10 mouse cellular contexts compared by ENCODE assay signal in genomic region chr10:37170466-37170865, GRCm38 (mm10). TPM values are rescaled to one million over a fixed set of nuclear protein-coding genes. Genes with fewer than 3 reads are reported as not detected.
A peak's percentile ranks its signal among the peaks of the same experiment; 100 is the strongest.
DNase-seq lines count a peak whose midpoint lies in the region; ATAC-seq and TF ChIP-seq lines count a peak whose summit lies in the region.
"Had no signal": no experiment of that assay in that cellular context is flagged by ENCODE, and none has a peak within 500 bp of the region (broad histone marks: within the 10 kb centered on the region; RNA-seq: fewer than 3 reads in every experiment).

No protein-coding gene starts in this region.

- no peak overlapping the region for H3K4me2 ChIP-seq in heart, embryonic 11.5 days
- no peak overlapping the region for H3K4me2 ChIP-seq in forebrain, embryonic 16.5 days (ENCODE audit: low read length)
- H3K4me2 ChIP-seq: liver, embryonic 11.5 days had no signal

- no peaks in the 10 kb centered on the region for H3K36me3 ChIP-seq in heart, embryonic 11.5 days (ENCODE audit: control insufficient read depth, insufficient read depth, low read length)
- no peaks in the 10 kb centered on the region for H3K36me3 ChIP-seq in forebrain, embryonic 16.5 days (ENCODE audit: control insufficient read depth, insufficient read depth)

- no peak for TF ChIP-seq CTCF in lung, adult 2 months (IDR thresholded peaks at IDR 0.05; ENCODE audit: insufficient read depth, low read length)

- no peak overlapping the region for H3K27ac ChIP-seq in heart, embryonic 11.5 days (ENCODE audit: low read depth, low read length)
- no peak overlapping the region for H3K27ac ChIP-seq in forebrain, embryonic 16.5 days (ENCODE audit: low read length)

- H3K27me3 ChIP-seq in heart, embryonic 11.5 days (ENCODE audit: control insufficient read depth, insufficient read depth, low read length), result no peaks in the 10 kb centered on the region
- no peaks in the 10 kb centered on the region for H3K27me3 ChIP-seq in forebrain, embryonic 16.5 days (replicated peaks; ENCODE audit: control insufficient read depth, insufficient read depth, low read length)

- H3K4me3 ChIP-seq in heart, embryonic 11.5 days (ENCODE audit: low read depth, low read length), result no peak overlapping the region
- H3K4me3 ChIP-seq in lung, adult 2 months (replicated peaks; ENCODE audit: extremely low read depth, low read depth, low read length), result no peak overlapping the region
- H3K4me3 ChIP-seq in forebrain, embryonic 16.5 days (replicated peaks; ENCODE audit: low read length), result no peak overlapping the region

- no peak for ATAC-seq in heart, embryonic 11.5 days (replicated peaks; ENCODE audit: insufficient number of reproducible peaks, low FRiP score, low TSS enrichment)
- no peak for ATAC-seq in erythroblast, adult 5-6 weeks (replicated peaks; ENCODE audit: low FRiP score, poor library complexity, severe bottlenecking)
- ATAC-seq in forebrain, embryonic 16.5 days, result no peak
- ATAC-seq: CD4-positive, CD25-positive, alpha-beta regulatory T cell, adult 4 months had no signal

- H3K9me3 ChIP-seq in heart, embryonic 11.5 days (replicated peaks; ENCODE audit: control insufficient read depth, low read length), result no peaks in the 10 kb centered on the region
- H3K9me3 ChIP-seq in forebrain, embryonic 16.5 days (ENCODE audit: control insufficient read depth, low read length), result peaks cover 2% of the 10 kb centered on the region; the same call in 1 of the 2 replicates

- WGBS in heart, embryonic 11.5 days (ENCODE audit: insufficient replicate concordance), result 78% methylated on average over 4 of the region's 4 CpGs
- WGBS in lung, adult 2 months, result 79% methylated on average over 4 of the region's 4 CpGs
- WGBS in forebrain, embryonic 16.5 days, result 87% methylated on average over 4 of the region's 4 CpGs

- DNase-seq in heart, adult 18-20 months, result peak; percentile 69 to 81
- DNase-seq in lung, postnatal 14 days, result peak; percentile 23
- DNase-seq in lung, adult 2 months, result no peak
- peak; percentile 75 for DNase-seq in gastrocnemius, postnatal 10 days
- peak; percentile 71 for DNase-seq in skeletal muscle tissue, adult 2 months (ENCODE audit: low read depth, low spot score)

- no peaks in the 10 kb centered on the region for H3K4me1 ChIP-seq in heart, embryonic 11.5 days (ENCODE audit: control insufficient read depth, insufficient read depth, low read length)
- H3K4me1 ChIP-seq in lung, adult 2 months (ENCODE audit: control insufficient read depth, insufficient read depth, low read length), result no peaks in the 10 kb centered on the region
- H3K4me1 ChIP-seq in forebrain, embryonic 16.5 days (replicated peaks; ENCODE audit: control insufficient read depth, insufficient read depth, low read length), result peaks cover 12% of the 10 kb centered on the region

- no peak for TF ChIP-seq POLR2A in lung, adult 2 months (IDR thresholded peaks at IDR 0.05; ENCODE audit: borderline replicate concordance, extremely low read depth, low read depth, low read length)

- no peak overlapping the region for H3K9ac ChIP-seq in heart, embryonic 11.5 days (ENCODE audit: low read depth, low read length)
- no peak overlapping the region for H3K9ac ChIP-seq in forebrain, embryonic 16.5 days (replicated peaks; ENCODE audit: low read depth, low read length)

RNA-seq across cellular contexts. Expression of gene Marcks, which starts 31.7 kb away (rescaled TPM):
- 10 to 100 TPM; 31.1 to 31.3 TPM for total RNA-seq in heart, adult 18-20 months (2021)
- polyA plus RNA-seq in heart, embryonic 11.5 days (2014; fragmentation: Nextera tagmentation; extraction: Ambion mirVana), result 88.3 and 99.9 TPM in 2 replicates
- 35.6 and 39.0 TPM in 2 replicates for polyA plus RNA-seq in lung, adult 2 months (2012; rRNA removed)
- total RNA-seq in gastrocnemius, postnatal 10 days (2021), result 100 to 1,000 TPM; 156 to 179 TPM
- 9.0 and 13.6 TPM in 2 replicates for total RNA-seq in erythroblast, adult 5-6 weeks (2015; ENCODE audit: low replicate concordance)
- total RNA-seq in erythroblast, adult 5-6 weeks (2017; ENCODE audit: low replicate concordance), result 10.9 and 14.5 TPM in 2 replicates
- polyA plus RNA-seq in forebrain, embryonic 16.5 days (2015; fragmentation: Nextera tagmentation; extraction: Ambion mirVana), result 178 and 197 TPM in 2 replicates

Comparison
In these comparisons a context has a peak if more than half of its experiments do, and no peak if none do; other contexts are left out.
1. RNA of gene Marcks, which starts 31.7 kb away (total RNA-seq): 156 to 179 TPM in gastrocnemius, postnatal 10 days; 31.1 to 31.3 TPM in heart, adult 18-20 months and 9.0 to 14.5 TPM in erythroblast, adult 5-6 weeks; every median in the first group is over 4 times any median in the second.